Mouse (Mus musculus) thymus, postnatal 36 days (tissue): ENCODE results near the gene Gpx1.
"Not testable (repeated sequence)": the region's sequence is repeated elsewhere in the genome, so short reads cannot be mapped to it uniquely, and the experiment has no call there.

Source experiments
- DNase-seq, 2 experiments: peaks; one replicate each; pipeline ENCODE4 v3.0.0; 2022; ENCODE audit warnings: mixed read lengths in 2 of 2

Gpx1 gene

GRCm38 (mm10) chr9:108338886-108339781 lies at the start of gene Gpx1:
Gpx1 (plus strand) TSS chr9:108338903.
- DNase-seq: peak; percentile 87 to 93

- DNase-seq: no peak
Observed at GRCm38 (mm10) chr9:108289347-108289746, 49.4 kb upstream of the Gpx1 start.

GRCm38 (mm10) chr9:108290016-108290750 lies 48.5 kb upstream of the Gpx1 start, which contains the start of gene Nicn1:
Nicn1 (plus strand) TSS chr9:108290429.
- peak; percentile 79 to 88 for DNase-seq

GRCm38 (mm10) chr9:108290773-108291172 lies 47.9 kb upstream of the Gpx1 start:
- no peak for DNase-seq

GRCm38 (mm10) chr9:108296453-108297355 lies 42.0 kb upstream of the Gpx1 start, which contains the start of gene Amt:
Amt (plus strand) TSS chr9:108296853.
- DNase-seq: no peak

GRCm38 (mm10) chr9:108301853-108302252 lies 36.9 kb upstream of the Gpx1 start:
- no peak for DNase-seq

GRCm38 (mm10) chr9:108304716-108305115 lies 34.0 kb upstream of the Gpx1 start:
- DNase-seq: no peak

- peak; percentile 6 to 37 for DNase-seq
Observed at GRCm38 (mm10) chr9:108305170-108305569, 33.5 kb upstream of the Gpx1 start.

- peak; percentile 97 to 99 for DNase-seq
Observed at GRCm38 (mm10) chr9:108305629-108306520, 32.8 kb upstream of the Gpx1 start, which contains the start of the genes Rhoa and Tcta. Rhoa (plus strand) TSS chr9:108306129. Tcta (minus strand) TSS chr9:108306160.

GRCm38 (mm10) chr9:108306571-108306980 lies 32.1 kb upstream of the Gpx1 start:
- DNase-seq: peak; percentile 86 to 91

- no peak for DNase-seq
Observed at GRCm38 (mm10) chr9:108307021-108307807, 31.5 kb upstream of the Gpx1 start.

GRCm38 (mm10) chr9:108308141-108308540 lies 30.6 kb upstream of the Gpx1 start:
- DNase-seq: no peak

- DNase-seq: no peak
Observed at GRCm38 (mm10) chr9:108317572-108317971, 21.1 kb upstream of the Gpx1 start.

GRCm38 (mm10) chr9:108318462-108318861 lies 20.2 kb upstream of the Gpx1 start:
- no peak for DNase-seq

- DNase-seq: not testable (repeated sequence)
Observed at GRCm38 (mm10) chr9:108322054-108322453, 16.6 kb upstream of the Gpx1 start.

- no peak for DNase-seq
Observed at GRCm38 (mm10) chr9:108324784-108325183, 13.9 kb upstream of the Gpx1 start.

- no peak for DNase-seq
Observed at GRCm38 (mm10) chr9:108325811-108326210, 12.9 kb upstream of the Gpx1 start.

GRCm38 (mm10) chr9:108337848-108338550 lies 704 bp upstream of the Gpx1 start:
- DNase-seq: no peak

- no peak for DNase-seq
Observed at GRCm38 (mm10) chr9:108338551-108338885, 185 bp upstream of the Gpx1 start.

- peak; percentile 35 to 37 for DNase-seq
Observed at GRCm38 (mm10) chr9:108339886-108340257, 1.2 kb downstream of the Gpx1 start.
